Mouse (Mus musculus) CD4-positive naive resting alpha-beta T cell, adult 76 days (primary cell): Measurements from ENCODE around the gene Dnajb1. TPM values are rescaled to one million over a fixed set of nuclear protein-coding genes. Genes with fewer than 3 reads are reported as not detected.

Source experiments
- total RNA-seq: library from RNA; stranded (reverse); gene quantifications from one replicate; pipeline ENCODE4 v1.2.4, GENCODE M21; 2023

Gene Dnajb1
- 107 TPM for total RNA-seq

DNA sequence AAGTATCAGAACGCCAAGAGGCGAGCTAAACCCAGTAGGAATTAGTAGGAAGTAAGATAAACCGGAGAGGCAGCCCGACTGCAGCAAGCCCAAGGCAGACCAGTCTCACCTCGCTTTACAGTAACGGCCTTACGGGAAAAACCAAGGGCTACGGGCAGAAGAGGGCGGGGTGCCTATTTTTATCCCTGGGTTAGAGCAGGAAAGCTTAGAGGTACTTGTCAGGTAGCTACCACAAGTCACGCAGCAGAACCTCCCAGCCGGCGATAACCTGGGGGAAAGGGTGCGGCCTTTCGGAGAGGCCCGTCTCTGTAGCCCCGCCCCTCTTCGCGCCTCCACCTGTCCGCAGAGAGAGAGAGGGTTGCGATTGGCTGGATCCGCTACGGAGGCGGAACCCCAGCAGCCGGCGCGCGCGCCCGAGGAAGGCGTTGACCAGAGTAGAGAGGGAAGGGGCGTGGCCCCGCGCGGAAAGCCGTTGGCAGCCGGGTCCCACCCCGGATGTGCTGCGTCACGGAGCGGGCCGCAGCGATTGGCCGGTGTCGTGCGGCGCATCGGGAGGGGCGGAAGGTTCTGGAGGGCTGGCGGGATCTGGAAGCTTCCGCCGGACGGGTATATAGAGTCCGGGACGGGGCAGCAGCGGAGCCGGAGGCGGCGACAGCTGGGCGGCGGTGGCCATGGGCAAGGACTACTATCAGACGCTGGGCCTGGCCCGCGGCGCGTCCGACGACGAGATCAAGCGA lies at the start of gene Dnajb1, which contains the start of gene Tecr:
Dnajb1 (plus strand) TSS at position 533 of the 737 bp plus-strand sequence.
Tecr (minus strand) TSS at position 311 of the 737 bp plus-strand sequence.

DNA sequence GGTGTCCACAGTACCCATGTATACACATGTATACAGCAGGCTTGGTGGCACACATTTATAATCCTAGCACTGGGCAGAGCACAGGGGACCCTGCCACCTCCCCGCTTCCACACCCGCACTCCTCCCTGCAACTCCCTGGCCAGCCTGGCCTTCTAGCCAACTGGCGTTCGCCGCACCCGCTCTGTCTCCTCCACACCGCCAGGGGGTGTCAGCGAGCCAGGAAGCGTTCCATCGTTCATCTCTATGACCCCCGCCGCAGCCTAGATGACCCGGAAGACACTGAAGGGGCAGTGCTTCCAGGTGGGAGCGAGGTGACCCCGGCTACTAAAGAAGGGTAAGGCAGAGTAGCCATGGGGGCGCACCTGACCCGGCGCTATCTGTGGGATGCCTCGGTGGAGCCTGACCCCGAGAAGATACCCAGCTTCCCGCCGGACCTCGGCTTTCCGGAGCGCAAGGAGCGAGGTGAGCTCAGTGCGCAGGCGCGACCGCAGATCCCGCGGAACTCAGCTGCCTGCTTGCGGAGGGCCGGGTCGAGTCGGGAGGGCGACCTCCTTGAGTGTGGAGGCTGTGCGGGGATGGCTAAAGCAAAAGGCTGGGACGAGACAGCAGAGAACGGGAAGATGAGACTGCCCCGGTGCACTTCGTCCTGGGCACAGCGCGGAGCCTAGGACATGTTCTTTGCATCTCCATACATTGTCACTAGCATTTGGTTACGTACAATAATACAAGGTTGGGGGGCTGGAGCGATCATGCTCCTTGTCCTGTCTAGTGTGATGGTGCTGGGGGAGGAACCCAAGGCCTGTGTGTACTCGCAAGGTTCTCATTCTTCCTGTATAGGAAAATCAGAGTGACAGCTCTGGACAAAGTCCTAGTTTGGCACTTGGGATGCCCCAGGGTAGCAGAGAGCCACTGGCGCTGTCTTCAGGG lies 41.3 kb upstream of the Dnajb1 start, which contains the start of gene Ndufb7:
Ndufb7 (plus strand) TSS at position 203 of the 927 bp plus-strand sequence.

DNA sequence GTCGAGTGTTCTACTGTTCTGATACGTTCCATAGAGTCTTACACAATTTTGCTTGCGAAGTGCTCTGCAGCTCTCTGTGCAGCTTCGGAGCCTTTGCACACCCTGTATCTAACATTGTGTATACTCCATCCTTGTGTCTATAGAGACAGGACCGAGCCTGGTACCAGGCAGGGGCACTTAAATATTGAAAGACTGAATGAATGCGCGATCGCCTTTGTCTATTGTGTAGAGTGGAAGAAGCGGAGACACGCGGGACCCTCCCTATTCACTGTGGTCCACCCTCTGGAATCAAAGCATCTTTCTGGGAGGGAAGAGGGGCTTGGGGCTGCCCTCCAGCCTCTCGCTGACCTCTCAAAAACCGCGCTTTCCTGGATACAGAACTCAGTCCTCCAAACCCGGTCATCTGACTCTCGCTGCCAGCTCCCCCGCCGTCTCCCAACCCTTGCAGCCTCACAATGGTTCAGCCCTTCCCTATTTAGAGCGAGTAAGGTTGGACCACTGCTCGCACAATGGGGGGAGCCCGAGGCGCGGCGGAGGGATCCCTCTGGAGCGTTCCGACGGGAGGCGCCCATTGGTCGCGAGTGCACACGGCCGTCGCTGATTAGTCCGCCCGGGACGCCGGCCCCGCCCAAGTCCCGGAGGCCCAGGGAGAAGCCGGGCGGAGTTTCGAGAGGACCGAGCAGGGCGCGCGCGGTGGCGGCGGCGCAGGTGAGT lies 44.2 kb downstream of the Dnajb1 start, which contains the start of gene Gipc1:
Gipc1 (plus strand) TSS at position 648 of the 714 bp plus-strand sequence.

Other genes starting within 250 kb of the Dnajb1 start
- not detected for gene Clgn, start 218.3 kb upstream of the Dnajb1 start, total RNA-seq
- gene Scoc, start 149.8 kb upstream of the Dnajb1 start, total RNA-seq: 22.9 TPM
- gene Olfr370, start 72.4 kb upstream of the Dnajb1 start, total RNA-seq: not detected
- gene Ndufb7, start 41.5 kb upstream of the Dnajb1 start, total RNA-seq: 57.7 TPM
- 209 TPM for gene Tecr, start 222 bp upstream of the Dnajb1 start, total RNA-seq
- 21.6 TPM for gene Gipc1, start 44.5 kb downstream of the Dnajb1 start, total RNA-seq
- gene Ptger1, start 58.5 kb downstream of the Dnajb1 start, total RNA-seq: 0.15 TPM
- gene Pkn1, start 91.0 kb downstream of the Dnajb1 start, total RNA-seq: 273 TPM
- 60.2 TPM for gene Ddx39, start 107.0 kb downstream of the Dnajb1 start, total RNA-seq
- gene Adgre5, start 133.1 kb downstream of the Dnajb1 start, total RNA-seq: 817 TPM